Mouse (Mus musculus): ENCODE results near the gene Engase. TPM values are rescaled to one million over a fixed set of nuclear protein-coding genes. Genes with fewer than 3 reads are reported as not detected.

The Engase gene
- polyA plus RNA-seq, 1 experiment, result 2.9 TPM

DNA sequence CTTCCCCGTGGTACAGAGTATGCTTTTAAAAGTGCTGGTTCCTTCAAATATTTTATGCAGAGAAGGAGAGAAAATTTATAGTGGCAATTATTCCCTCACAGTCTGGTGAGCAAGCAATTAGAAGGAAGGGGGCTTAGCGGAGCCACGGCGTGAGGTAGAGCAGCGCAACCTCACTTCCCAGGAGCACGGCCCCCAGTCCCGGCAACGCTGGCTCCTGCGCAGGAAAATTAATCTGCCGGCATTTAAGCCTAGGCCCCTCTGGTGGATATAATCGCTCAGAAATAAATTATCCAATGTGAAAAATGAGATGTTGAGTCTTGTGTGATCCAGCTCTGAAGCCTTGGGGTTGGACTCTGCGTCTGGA lies 12.3 kb downstream of the Engase start:
- Histone ChIP-seq H3K27me3 (ENCODE audit: control insufficient read depth, insufficient read depth, low read length) (peaks cover 3% of the 10 kb centered on the region; the same call in 1 of the 2 replicates), H3K36me3 (ENCODE audit: control insufficient read depth, insufficient read depth, low read length) (no peaks in the 10 kb centered on the region), H3K4me3 (ENCODE audit: control insufficient read depth, low read depth, low read length) (no peak overlapping the region), H3K4me1 (ENCODE audit: control insufficient read depth, insufficient read depth, low read length) (peaks cover 7% of the 10 kb centered on the region), H3K27ac (ENCODE audit: control insufficient read depth, insufficient read depth, low read depth, low read length) (no peak overlapping the region)
- TF ChIP-seq POLR2A (IDR thresholded peaks at IDR 0.05; ENCODE audit: control insufficient read depth, low read depth, low read length) (no peak), CTCF (IDR thresholded peaks at IDR 0.05; ENCODE audit: control insufficient read depth, insufficient read depth, insufficient replicate concordance, low read depth, low read length) (no peak)

- Histone ChIP-seq H3K36me3 (ENCODE audit: control insufficient read depth, insufficient read depth, low read length) (no peaks in the 10 kb centered on the region), H3K27ac (ENCODE audit: control insufficient read depth, insufficient read depth, low read depth, low read length) (no peak overlapping the region), H3K4me1 (ENCODE audit: control insufficient read depth, insufficient read depth, low read length) (peaks cover 12% of the 10 kb centered on the region), H3K4me3 (ENCODE audit: control insufficient read depth, low read depth, low read length) (peak overlapping the region; percentile 30), H3K27me3 (ENCODE audit: control insufficient read depth, insufficient read depth, low read length) (peaks cover 3% of the 10 kb centered on the region; the same call in 1 of the 2 replicates)
- TF ChIP-seq POLR2A (IDR thresholded peaks at IDR 0.05; ENCODE audit: control insufficient read depth, low read depth, low read length) (no peak), CTCF (IDR thresholded peaks at IDR 0.05; ENCODE audit: control insufficient read depth, insufficient read depth, insufficient replicate concordance, low read depth, low read length) (peak; percentile 75; the same call in 1 of the 2 replicates)
These were observed 14.1 kb downstream of the Engase start for GRCm38 (mm10) chr11:118490566-118491218.

DNA sequence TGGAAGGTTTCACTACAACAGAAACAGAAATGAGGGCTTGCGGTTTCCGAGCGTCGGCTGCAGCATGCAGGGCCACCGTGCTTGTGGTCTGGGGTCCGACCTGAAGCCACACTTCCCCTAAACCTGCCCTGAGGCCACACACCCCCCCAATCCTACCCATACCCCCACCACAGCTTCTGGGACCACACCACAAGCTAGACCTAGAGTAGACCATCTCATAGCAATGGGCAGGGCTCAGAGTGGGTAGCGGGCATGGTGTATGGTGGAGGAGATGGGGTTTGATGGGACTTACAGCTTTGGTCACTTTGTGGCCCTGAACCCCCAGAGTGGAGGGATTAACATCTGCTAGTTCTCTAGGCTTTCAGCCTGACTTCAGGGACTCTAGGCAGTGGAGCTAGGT lies 14.6 kb downstream of the Engase start:
- H3K4me3 ChIP-seq (ENCODE audit: control insufficient read depth, low read depth, low read length), result no peak overlapping the region
- H3K27ac ChIP-seq (ENCODE audit: control insufficient read depth, insufficient read depth, low read depth, low read length), result no peak overlapping the region
- TF ChIP-seq CTCF (IDR thresholded peaks at IDR 0.05; ENCODE audit: control insufficient read depth, insufficient read depth, insufficient replicate concordance, low read depth, low read length), result no peak
- TF ChIP-seq POLR2A (IDR thresholded peaks at IDR 0.05; ENCODE audit: control insufficient read depth, low read depth, low read length), result no peak
- no peaks in the 10 kb centered on the region for H3K36me3 ChIP-seq (ENCODE audit: control insufficient read depth, insufficient read depth, low read length)
- peaks cover 12% of the 10 kb centered on the region for H3K4me1 ChIP-seq (ENCODE audit: control insufficient read depth, insufficient read depth, low read length)
- H3K27me3 ChIP-seq (ENCODE audit: control insufficient read depth, insufficient read depth, low read length), result peaks cover 3% of the 10 kb centered on the region; the same call in 1 of the 2 replicates

GRCm38 (mm10) chr11:118493458-118493857 lies 16.8 kb downstream of the Engase start:
- H3K4me3 ChIP-seq (ENCODE audit: control insufficient read depth, low read depth, low read length), result no peak overlapping the region
- peaks cover 12% of the 10 kb centered on the region for H3K4me1 ChIP-seq (ENCODE audit: control insufficient read depth, insufficient read depth, low read length)
- H3K36me3 ChIP-seq (ENCODE audit: control insufficient read depth, insufficient read depth, low read length), result no peaks in the 10 kb centered on the region
- TF ChIP-seq CTCF (IDR thresholded peaks at IDR 0.05; ENCODE audit: control insufficient read depth, insufficient read depth, insufficient replicate concordance, low read depth, low read length), result no peak
- no peak for TF ChIP-seq POLR2A (IDR thresholded peaks at IDR 0.05; ENCODE audit: control insufficient read depth, low read depth, low read length)
- peaks cover 3% of the 10 kb centered on the region; the same call in 1 of the 2 replicates for H3K27me3 ChIP-seq (ENCODE audit: control insufficient read depth, insufficient read depth, low read length)
- H3K27ac ChIP-seq (ENCODE audit: control insufficient read depth, insufficient read depth, low read depth, low read length), result no peak overlapping the region

DNA sequence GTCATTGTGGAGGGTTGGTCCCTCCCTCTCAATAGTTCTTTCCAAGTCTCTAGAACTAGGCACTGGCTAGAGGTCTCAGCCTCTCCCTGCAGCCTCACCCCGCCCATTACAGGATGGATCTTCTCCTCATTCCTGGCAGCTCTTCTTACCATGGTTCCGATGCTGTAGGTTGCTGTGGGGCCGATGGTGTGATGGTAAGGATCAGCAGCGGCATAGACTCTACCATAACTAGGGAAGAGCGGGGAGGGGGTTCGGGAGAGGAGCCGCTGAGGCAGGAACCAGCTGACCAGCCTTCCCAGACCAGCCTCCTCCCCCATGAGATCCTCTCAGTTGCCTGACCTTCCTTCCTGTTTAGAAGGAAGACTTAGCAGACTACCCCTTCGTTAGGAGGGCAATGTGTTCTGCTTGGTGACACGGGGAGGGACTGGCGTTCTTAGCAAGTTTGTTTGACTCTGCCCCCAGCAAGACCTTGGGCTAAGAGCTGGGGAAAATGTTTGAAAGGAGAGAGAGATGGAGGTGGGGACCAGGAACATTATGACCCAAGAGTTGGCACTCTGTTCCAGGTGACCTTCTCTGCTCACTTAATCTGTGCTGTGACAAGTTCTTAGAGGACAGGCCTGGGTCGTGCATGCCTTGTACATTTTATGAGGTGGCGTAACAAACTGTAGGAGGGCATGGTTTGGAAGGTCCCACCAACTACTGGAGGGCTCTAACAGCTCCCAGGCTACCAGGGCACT lies 17.5 kb downstream of the Engase start:
- Histone ChIP-seq H3K27me3 (ENCODE audit: control insufficient read depth, insufficient read depth, low read length) (peaks cover 3% of the 10 kb centered on the region; the same call in 1 of the 2 replicates), H3K4me3 (ENCODE audit: control insufficient read depth, low read depth, low read length) (no peak overlapping the region), H3K36me3 (ENCODE audit: control insufficient read depth, insufficient read depth, low read length) (no peaks in the 10 kb centered on the region), H3K4me1 (ENCODE audit: control insufficient read depth, insufficient read depth, low read length) (peaks cover 12% of the 10 kb centered on the region), H3K27ac (ENCODE audit: control insufficient read depth, insufficient read depth, low read depth, low read length) (no peak overlapping the region)
- no peak for TF ChIP-seq POLR2A (IDR thresholded peaks at IDR 0.05; ENCODE audit: control insufficient read depth, low read depth, low read length)
- no peak for TF ChIP-seq CTCF (IDR thresholded peaks at IDR 0.05; ENCODE audit: control insufficient read depth, insufficient read depth, insufficient replicate concordance, low read depth, low read length)

GRCm38 (mm10) chr11:118495065-118495464 lies 18.4 kb downstream of the Engase start:
- TF ChIP-seq POLR2A (IDR thresholded peaks at IDR 0.05; ENCODE audit: control insufficient read depth, low read depth, low read length) (no peak), CTCF (IDR thresholded peaks at IDR 0.05; ENCODE audit: control insufficient read depth, insufficient read depth, insufficient replicate concordance, low read depth, low read length) (no peak)
- Histone ChIP-seq H3K4me3 (ENCODE audit: control insufficient read depth, low read depth, low read length) (no peak overlapping the region), H3K36me3 (ENCODE audit: control insufficient read depth, insufficient read depth, low read length) (no peaks in the 10 kb centered on the region), H3K27ac (ENCODE audit: control insufficient read depth, insufficient read depth, low read depth, low read length) (no peak overlapping the region), H3K27me3 (ENCODE audit: control insufficient read depth, insufficient read depth, low read length) (peaks cover 1% of the 10 kb centered on the region; the same call in 1 of the 2 replicates), H3K4me1 (ENCODE audit: control insufficient read depth, insufficient read depth, low read length) (peaks cover 11% of the 10 kb centered on the region)

GRCm38 (mm10) chr11:118496066-118496689 lies 19.5 kb downstream of the Engase start:
- Histone ChIP-seq H3K4me1 (ENCODE audit: control insufficient read depth, insufficient read depth, low read length) (peaks cover 5% of the 10 kb centered on the region; the same call in 1 of the 2 replicates), H3K27ac (ENCODE audit: control insufficient read depth, insufficient read depth, low read depth, low read length) (no peak overlapping the region), H3K27me3 (ENCODE audit: control insufficient read depth, insufficient read depth, low read length) (no peaks in the 10 kb centered on the region), H3K36me3 (ENCODE audit: control insufficient read depth, insufficient read depth, low read length) (no peaks in the 10 kb centered on the region), H3K4me3 (ENCODE audit: control insufficient read depth, low read depth, low read length) (no peak overlapping the region)
- no peak for TF ChIP-seq POLR2A (IDR thresholded peaks at IDR 0.05; ENCODE audit: control insufficient read depth, low read depth, low read length)
- no peak for TF ChIP-seq CTCF (IDR thresholded peaks at IDR 0.05; ENCODE audit: control insufficient read depth, insufficient read depth, insufficient replicate concordance, low read depth, low read length)

Measured in testis, adult 2 months (tissue).